Mouse (Mus musculus): Measurements from ENCODE around the gene Parp8.

DNA sequence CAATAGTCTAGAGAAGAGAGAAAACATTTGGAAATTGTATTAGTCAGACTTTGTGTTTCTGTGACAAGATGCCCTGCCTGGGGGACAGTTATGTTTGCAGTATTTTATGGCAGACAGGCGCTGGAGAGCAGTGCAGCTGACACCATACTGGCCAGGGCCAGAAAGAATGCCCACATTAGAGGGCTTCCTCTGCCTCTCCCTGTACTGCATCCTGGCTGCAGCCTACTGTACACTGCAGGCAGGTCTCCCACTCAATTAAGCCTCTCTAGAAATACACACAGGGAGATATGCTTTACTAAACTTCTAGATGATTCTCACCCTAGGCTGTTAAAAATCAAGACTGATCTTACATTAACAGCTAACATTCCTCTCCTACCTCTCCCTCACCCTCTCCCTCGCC, 36.6 kb downstream of the Parp8 start:
- TF ChIP-seq CTCF (conservative IDR thresholded peaks at IDR 0.05 in 1 of 2, IDR thresholded peaks at IDR 0.05 in 1 of 2; ENCODE audit: low read depth in 2 of 2, low read length in 2 of 2) (no peak), USF1 (IDR thresholded peaks at IDR 0.05; ENCODE audit: low read depth, low read length) (no peak), POLR2A (IDR thresholded peaks at IDR 0.05; ENCODE audit: low read depth, low read length) (no peak), TBP (conservative IDR thresholded peaks at IDR 0.05; ENCODE audit: low read depth, low read length) (no peak), MXI1 (IDR thresholded peaks at IDR 0.05; ENCODE audit: low read depth, low read length) (no peak)
